Mouse (Mus musculus) megakaryocyte-erythroid progenitor cell, adult 5-6 weeks (primary cell): ENCODE results near the gene Rpgrip1l. TPM values are rescaled to one million over a fixed set of nuclear protein-coding genes. Genes with fewer than 3 reads are reported as not detected.

ENCODE experiments used
- ATAC-seq: replicated peaks from 2 replicates; pipeline ENCODE4 v1.8.0; 2016; ENCODE audit warnings: mild to moderate bottlenecking, inconsistent platforms; ENCODE audit not compliant: severe bottlenecking, poor library complexity, low FRiP score, low TSS enrichment
- total RNA-seq, 2 experiments: library from RNA; stranded (forward) in 1 of 2; stranded (reverse) in 1 of 2; fragments of 200-1000, 215-1000 nt in 1 of 2; fragments of >200 nt in 1 of 2; fragmentation: Nextera tagmentation in 1 of 2; gene quantifications; 2 replicates each; pipeline ENCODE4 v1.2.3; 2014 to 2017

Gene Rpgrip1l
- total RNA-seq, 2 experiments from 2014 or later = 5.1 to 9.1 TPM

GRCm38 (mm10) chr8:91221841-91222240 lies 91.2 kb downstream of the Rpgrip1l start:
- ATAC-seq = no peak

GRCm38 (mm10) chr8:91218271-91218670 lies 94.8 kb downstream of the Rpgrip1l start:
- ATAC-seq = no peak

- ATAC-seq = no peak
Observed at GRCm38 (mm10) chr8:91217062-91217905, 95.8 kb downstream of the Rpgrip1l start.

GRCm38 (mm10) chr8:91214287-91214686 lies 98.8 kb downstream of the Rpgrip1l start:
- no peak for ATAC-seq

DNA sequence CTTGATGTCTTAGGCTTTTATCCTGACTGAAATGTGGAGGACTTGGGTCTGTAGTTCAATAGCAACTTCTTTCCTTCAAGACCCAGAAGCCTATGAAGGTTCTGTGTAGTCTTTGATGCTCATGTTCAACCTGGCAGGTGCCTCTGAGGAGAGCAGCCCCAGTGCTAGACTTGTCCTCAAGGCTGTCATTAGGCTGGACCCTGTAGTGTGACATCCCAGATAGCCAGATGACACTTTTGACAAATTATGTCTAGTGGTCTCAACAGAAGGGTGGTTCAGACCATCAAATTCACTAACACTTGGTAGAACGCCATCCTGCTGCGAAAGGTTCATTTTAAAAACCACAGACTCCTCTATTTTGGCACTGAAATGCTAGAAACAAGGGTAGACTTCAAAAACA lies 100.1 kb downstream of the Rpgrip1l start:
- ATAC-seq = no peak

GRCm38 (mm10) chr8:91209658-91210057 lies 103.4 kb downstream of the Rpgrip1l start:
- ATAC-seq = no peak

DNA sequence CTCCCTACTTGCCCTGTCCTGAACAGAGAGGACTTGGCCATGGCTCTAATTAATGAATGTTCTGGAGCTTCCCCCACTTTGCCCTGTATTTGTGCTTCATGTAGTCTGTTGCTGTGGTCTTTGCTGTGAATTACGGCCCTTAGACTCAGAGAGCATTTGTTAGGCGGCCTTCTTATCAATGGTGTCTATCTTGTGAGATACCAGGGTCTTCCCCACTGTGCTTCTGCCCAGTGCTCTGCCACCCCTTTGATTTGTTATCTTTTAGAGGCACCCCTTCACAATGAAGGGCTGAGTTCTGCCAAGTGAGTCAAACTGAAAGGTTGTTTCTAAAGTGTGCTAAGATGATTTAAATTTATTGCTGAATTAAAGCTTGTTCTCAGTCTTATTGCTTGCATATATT lies 105.4 kb downstream of the Rpgrip1l start:
- peak; percentile 57 for ATAC-seq

DNA sequence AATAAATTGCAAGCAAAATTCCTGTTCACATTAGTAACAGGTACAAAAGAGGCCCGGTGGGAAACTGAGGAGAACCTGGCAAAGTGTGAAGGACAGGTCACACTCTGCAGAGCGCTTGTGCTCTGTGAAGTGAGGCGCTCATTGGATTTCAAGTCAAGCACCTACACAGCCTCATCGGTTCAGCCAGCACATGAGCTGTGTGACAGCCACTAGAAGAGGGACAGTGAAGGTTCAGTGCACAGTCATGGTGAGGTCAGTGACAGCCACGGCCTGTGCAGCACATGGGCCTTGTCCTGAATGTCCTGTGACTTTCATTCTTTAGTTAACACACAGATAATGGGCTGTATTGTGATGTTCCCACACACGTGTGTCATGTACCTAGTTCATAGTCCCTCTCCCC lies 107.2 kb downstream of the Rpgrip1l start:
- ATAC-seq = no peak

- ATAC-seq = no peak; the same call in 1 of the 2 replicates
Observed at GRCm38 (mm10) chr8:91201184-91201583, 111.9 kb downstream of the Rpgrip1l start.

DNA sequence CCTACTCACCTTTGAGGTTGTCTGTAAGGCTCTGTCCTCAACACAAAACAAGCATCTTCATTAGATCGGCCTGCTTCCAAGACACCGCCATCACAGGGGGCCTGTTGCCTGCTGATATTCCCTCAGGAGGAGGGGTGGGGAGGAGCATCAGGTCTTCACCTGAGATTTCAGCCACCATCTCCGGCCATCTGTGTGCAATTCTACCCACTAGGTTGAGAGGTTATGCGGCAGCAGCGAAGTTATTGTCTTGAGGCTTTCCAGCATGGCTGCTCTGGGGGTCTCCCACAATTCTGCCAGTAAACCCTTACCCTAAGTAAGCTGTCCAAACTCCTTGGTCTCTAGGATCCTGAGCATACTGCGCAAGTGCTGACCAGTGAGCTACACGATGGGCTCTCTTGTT lies 113.2 kb downstream of the Rpgrip1l start, which contains the start of gene Aktip:
Gene Aktip, minus strand, starts transcription at position 101 of the 400 bp plus-strand sequence.
- ATAC-seq = no peak

DNA sequence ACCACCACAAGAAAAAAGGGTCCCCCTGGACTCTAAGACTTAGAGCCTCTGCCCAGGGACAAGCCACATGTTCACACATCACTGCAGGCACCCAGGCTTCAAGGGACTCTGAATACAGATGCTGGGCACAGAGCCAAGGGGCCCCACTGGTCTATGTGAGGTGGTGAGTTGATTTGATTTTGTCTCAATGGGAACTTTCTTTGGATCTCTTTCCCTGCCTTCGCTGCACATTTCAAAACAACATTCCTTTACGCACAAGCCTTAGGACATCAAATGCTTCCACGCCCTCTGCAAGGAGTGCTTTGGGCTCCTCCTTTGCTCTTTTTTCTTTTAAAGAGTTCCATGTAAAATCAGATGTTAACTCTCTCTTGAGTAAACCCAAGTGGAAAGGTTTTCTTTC lies 115.0 kb downstream of the Rpgrip1l start:
- no peak for ATAC-seq

DNA sequence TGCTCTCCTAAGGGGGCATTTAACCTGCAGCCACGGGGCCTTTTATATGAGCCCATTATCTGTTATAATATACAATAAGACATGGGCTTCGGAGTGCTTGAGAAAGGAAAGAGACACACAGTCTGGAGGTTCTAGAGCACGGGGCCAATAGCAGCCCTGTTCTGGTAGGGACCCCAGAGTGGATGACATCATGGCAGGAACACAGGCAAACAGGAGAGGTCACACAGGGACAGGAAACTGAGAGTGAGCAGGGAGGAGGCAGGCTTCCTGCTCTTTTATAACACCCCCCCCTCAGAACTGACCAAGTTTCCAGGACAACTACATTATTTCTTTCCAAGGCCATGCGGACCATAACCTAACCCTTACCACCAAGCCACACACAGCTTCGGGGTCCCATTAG lies 115.8 kb downstream of the Rpgrip1l start:
- no peak for ATAC-seq

DNA sequence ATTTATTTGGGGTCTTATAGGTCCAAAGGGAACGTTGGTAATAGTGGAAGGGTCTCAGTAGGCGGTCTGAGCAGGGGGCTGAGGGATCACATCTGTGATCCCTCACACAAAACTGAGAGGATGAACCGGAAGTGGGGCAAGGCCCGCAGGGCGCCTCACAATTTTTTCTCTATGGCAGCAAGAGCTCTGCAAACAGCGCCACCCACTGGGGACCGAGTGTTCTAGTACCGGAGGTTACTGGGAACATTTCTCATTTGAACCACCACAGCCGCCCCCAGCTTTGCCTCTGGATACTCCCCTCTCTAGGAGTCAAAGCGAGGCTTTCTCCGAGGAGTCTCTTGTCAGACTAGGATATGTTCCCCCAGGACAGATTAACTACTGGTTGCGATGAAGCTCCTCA lies 116.4 kb downstream of the Rpgrip1l start:
- 0 out of 2 replicates have a peak, but pooled peaks have one; percentile 31 for ATAC-seq

GRCm38 (mm10) chr8:91194081-91194480 lies 119.0 kb downstream of the Rpgrip1l start:
- ATAC-seq = no peak

- ATAC-seq = no peak
Observed at GRCm38 (mm10) chr8:91192941-91193340, 120.1 kb downstream of the Rpgrip1l start.

- ATAC-seq = peak; percentile 93
Observed at GRCm38 (mm10) chr8:91190816-91191340, 122.2 kb downstream of the Rpgrip1l start.

DNA sequence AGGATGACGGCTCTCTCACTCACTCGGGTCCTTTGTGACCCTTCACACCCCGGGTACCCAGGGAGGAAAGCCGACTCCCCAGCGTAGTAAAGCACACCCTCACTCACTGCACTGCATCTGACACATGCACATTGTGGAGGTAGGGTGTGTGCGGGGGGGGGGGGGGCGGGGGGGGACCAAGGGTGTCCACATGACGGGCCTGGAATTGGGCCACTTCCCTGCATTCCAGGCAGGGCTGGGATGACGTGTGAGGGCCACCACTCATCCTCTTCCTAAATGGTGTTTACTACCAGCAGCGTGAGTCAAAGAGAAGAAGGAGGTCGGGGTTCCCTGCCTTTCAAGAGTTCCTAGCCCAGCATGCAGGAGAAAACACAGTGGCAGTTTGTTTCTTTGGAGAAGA lies 124.9 kb downstream of the Rpgrip1l start:
- no peak for ATAC-seq

DNA sequence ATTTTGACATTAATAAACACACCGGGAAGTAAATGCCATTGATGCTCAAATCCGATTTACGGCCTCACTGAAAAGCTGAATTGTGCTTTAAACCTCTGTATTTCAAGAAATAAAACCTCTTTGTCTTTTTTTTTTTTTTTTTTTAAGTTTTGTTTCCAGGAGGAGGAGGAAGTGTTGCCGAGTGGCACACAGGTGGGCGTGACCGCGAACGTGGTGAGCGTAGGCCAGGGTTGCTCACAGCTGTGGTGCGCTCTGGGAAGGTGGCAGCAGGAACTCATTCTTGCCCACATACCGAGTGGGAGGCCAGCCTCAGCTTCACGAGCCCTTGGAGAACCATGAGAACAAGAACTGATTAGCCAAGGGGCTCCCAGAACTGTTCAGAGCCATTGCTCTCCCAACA lies 126.7 kb downstream of the Rpgrip1l start:
- ATAC-seq = no peak

- ATAC-seq = no peak
Observed at GRCm38 (mm10) chr8:91177708-91178107, 135.4 kb downstream of the Rpgrip1l start.

GRCm38 (mm10) chr8:91176176-91176575 lies 136.9 kb downstream of the Rpgrip1l start:
- no peak for ATAC-seq

- ATAC-seq = no peak
Observed at GRCm38 (mm10) chr8:91171605-91172004, 141.5 kb downstream of the Rpgrip1l start.
